Mouse (Mus musculus) ovary, adult 18-20 months (tissue): ENCODE measurements at regions not wholly inside any gene's neighbourhood (a gene's known extent, or its start where the extent isn't known, plus 50 kb on each side); places are given as distances from the start of the nearest gene placed in this dataset.

Experiments used
- DNase-seq: peaks from one replicate; pipeline ENCODE4 v3.0.0; 2022; ENCODE audit warnings: low spot score, mixed read lengths

- no peak for DNase-seq
These were observed 409.7 kb upstream of the Plxna2 start for GRCm38 (mm10) chr1:194208034-194209000.

GRCm38 (mm10) chr1:194197516-194197915 lies 420.5 kb upstream of the Plxna2 start:
- no peak for DNase-seq

GRCm38 (mm10) chr1:194182293-194182692 lies 435.7 kb upstream of the Plxna2 start:
- DNase-seq, result no peak

GRCm38 (mm10) chr1:194161469-194161868 lies 456.5 kb upstream of the Plxna2 start:
- DNase-seq, result no peak

GRCm38 (mm10) chr1:194160761-194161461 lies 457.1 kb upstream of the Plxna2 start:
- DNase-seq, result no peak

- no peak for DNase-seq
These were observed 460.8 kb upstream of the Plxna2 start for GRCm38 (mm10) chr1:194157268-194157667.

- DNase-seq, result no peak
These were observed 469.3 kb upstream of the Plxna2 start for GRCm38 (mm10) chr1:194148416-194149364.

GRCm38 (mm10) chr1:194117631-194118360 lies 500.2 kb upstream of the Plxna2 start:
- no peak for DNase-seq

- DNase-seq, result no peak
These were observed 503.6 kb upstream of the Plxna2 start for GRCm38 (mm10) chr1:194114399-194114798.

GRCm38 (mm10) chr1:194111931-194112330 lies 506.1 kb upstream of the Plxna2 start:
- DNase-seq, result no peak

GRCm38 (mm10) chr1:194109172-194110071 lies 508.6 kb upstream of the Plxna2 start:
- no peak for DNase-seq

- DNase-seq, result no peak
These were observed 509.9 kb upstream of the Plxna2 start for GRCm38 (mm10) chr1:194108132-194108531.

- DNase-seq, result no peak
These were observed 510.6 kb upstream of the Plxna2 start for GRCm38 (mm10) chr1:194107271-194107938.

- DNase-seq, result no peak
These were observed 528.0 kb upstream of the Plxna2 start for GRCm38 (mm10) chr1:194089918-194090548.

GRCm38 (mm10) chr1:194058512-194058911 lies 559.5 kb upstream of the Plxna2 start:
- DNase-seq, result no peak

GRCm38 (mm10) chr1:194056544-194056943 lies 561.5 kb upstream of the Plxna2 start:
- no peak for DNase-seq

GRCm38 (mm10) chr1:194049746-194050351 lies 568.2 kb upstream of the Plxna2 start:
- no peak for DNase-seq
